Mouse (Mus musculus): Measurements from ENCODE around the gene Usp30.
A peak's percentile ranks its signal among the peaks of the same experiment; 100 is the strongest.

Usp30 gene

DNA sequence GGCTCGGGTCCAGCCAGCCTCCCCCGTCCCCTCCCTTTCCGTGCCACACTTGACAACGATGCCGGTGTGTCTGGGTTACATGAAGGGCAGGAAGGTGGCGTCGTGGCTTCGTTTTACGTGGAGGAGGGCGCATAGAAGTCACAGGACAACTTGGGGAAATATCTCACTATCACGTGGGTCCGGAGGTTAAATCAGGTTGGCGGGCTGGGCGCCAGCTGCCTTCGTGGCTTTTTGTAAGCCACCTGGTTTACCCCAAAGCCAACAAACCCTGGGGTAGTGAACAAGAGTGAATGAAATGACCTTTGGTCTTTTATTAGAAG, 66.2 kb downstream of the Usp30 start:
- Histone ChIP-seq H3K27me3 (ENCODE audit: insufficient read depth, low read length) (no peaks in the 10 kb centered on the region), H3K36me3 (ENCODE audit: insufficient read depth, low read length) (peaks cover 46% of the 10 kb centered on the region), H3K9me3 (ENCODE audit: low read length) (no peaks in the 10 kb centered on the region), H3K4me1 (replicated peaks; ENCODE audit: low read depth, low read length) (peaks cover 78% of the 10 kb centered on the region), H3K4me3 (replicated peaks; ENCODE audit: low read length) (peak overlapping the region; percentile 100)
- TF ChIP-seq CTCF (conservative IDR thresholded peaks at IDR 0.05; ENCODE audit: low read length) = no peak
- TF ChIP-seq POU5F1 (IDR thresholded peaks at IDR 0.05; ENCODE audit: borderline replicate concordance, low read length) = no peak
- TF ChIP-seq NANOG (IDR thresholded peaks at IDR 0.05; ENCODE audit: borderline replicate concordance, low read length) = no peak

DNA sequence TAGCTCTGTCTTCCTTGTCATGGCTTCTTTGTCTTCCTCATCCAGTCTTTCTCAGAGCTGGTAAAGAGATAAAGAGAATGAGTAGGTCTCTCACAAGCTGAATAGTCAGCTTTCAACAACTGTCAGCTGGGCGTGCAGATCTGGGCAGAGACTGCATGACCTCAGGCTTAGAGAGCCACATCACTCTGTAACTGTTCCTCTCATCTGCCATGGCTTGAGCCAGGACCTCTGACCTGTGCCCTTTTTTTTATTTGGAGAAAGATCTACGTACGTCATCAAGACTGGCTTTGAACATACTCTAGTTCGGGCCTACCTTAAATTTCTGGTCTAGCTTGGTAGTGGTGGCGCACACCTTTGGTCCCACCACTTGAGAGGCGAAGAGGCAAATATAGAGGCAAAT, 67.6 kb downstream of the Usp30 start:
- Histone ChIP-seq H3K4me3 (replicated peaks; ENCODE audit: low read length) (peak overlapping the region; percentile 100; the same call in 1 of the 2 replicates), H3K4me1 (replicated peaks; ENCODE audit: low read depth, low read length) (peaks cover 84% of the 10 kb centered on the region), H3K27me3 (ENCODE audit: insufficient read depth, low read length) (no peaks in the 10 kb centered on the region), H3K9me3 (ENCODE audit: low read length) (no peaks in the 10 kb centered on the region), H3K36me3 (ENCODE audit: insufficient read depth, low read length) (peaks cover 59% of the 10 kb centered on the region)
- TF ChIP-seq NANOG (IDR thresholded peaks at IDR 0.05; ENCODE audit: borderline replicate concordance, low read length) (no peak), CTCF (conservative IDR thresholded peaks at IDR 0.05; ENCODE audit: low read length) (no peak), POU5F1 (IDR thresholded peaks at IDR 0.05; ENCODE audit: borderline replicate concordance, low read length) (no peak)

DNA sequence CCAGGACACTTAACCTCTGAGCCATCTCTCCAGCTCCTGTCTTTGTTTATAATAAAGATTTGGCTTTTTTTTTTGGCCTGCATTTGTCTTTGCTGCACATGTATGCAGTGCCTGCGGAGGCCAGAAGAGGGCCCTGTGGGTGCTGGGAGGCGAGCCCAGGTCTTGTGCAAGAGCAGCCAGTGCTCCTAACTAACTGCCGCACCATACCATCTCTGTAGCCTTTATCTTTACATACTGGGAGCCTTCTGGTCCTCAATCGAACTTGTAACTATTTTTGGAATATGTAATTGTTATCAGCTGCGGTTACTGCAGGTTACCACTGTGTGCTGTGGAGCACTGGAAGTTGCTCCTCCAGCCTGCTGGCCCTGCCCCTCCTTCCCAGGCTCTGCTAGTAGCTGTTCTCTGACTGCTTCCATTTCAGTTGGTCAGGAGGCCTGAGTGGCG, 68.9 kb downstream of the Usp30 start:
- H3K4me1 ChIP-seq (replicated peaks; ENCODE audit: low read depth, low read length) = peaks cover 85% of the 10 kb centered on the region
- no peaks in the 10 kb centered on the region for H3K27me3 ChIP-seq (ENCODE audit: insufficient read depth, low read length)
- no peak overlapping the region for H3K4me3 ChIP-seq (replicated peaks; ENCODE audit: low read length)
- peaks cover 71% of the 10 kb centered on the region for H3K36me3 ChIP-seq (ENCODE audit: insufficient read depth, low read length)
- TF ChIP-seq CTCF (conservative IDR thresholded peaks at IDR 0.05; ENCODE audit: low read length) (peak; percentile 60), NANOG (IDR thresholded peaks at IDR 0.05; ENCODE audit: borderline replicate concordance, low read length) (no peak), POU5F1 (IDR thresholded peaks at IDR 0.05; ENCODE audit: borderline replicate concordance, low read length) (no peak)
- no peaks in the 10 kb centered on the region for H3K9me3 ChIP-seq (ENCODE audit: low read length)

DNA sequence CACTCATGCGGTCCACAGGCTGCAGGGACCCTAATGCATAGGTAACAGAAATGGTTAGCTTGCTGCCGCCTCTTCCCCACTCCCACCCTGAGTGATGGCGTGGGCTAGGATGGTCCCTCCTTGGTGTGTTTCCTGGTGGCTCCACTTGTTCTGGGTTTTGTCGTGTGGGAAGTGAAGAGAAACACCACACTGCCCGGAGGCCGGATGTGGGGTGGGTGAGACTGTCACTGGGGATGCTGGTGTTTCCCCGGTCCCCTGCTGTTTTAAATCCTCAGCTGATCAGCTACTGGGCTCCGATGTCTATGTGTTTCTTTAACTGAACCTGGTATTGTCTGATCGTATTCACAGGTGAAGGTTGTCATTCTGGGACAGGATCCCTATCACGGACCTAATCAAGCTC, 70.3 kb downstream of the Usp30 start:
- Histone ChIP-seq H3K4me1 (replicated peaks; ENCODE audit: low read depth, low read length) (peaks cover 88% of the 10 kb centered on the region), H3K36me3 (ENCODE audit: insufficient read depth, low read length) (peaks cover 85% of the 10 kb centered on the region), H3K9me3 (ENCODE audit: low read length) (no peaks in the 10 kb centered on the region), H3K4me3 (replicated peaks; ENCODE audit: low read length) (no peak overlapping the region), H3K27me3 (ENCODE audit: insufficient read depth, low read length) (no peaks in the 10 kb centered on the region)
- TF ChIP-seq NANOG (IDR thresholded peaks at IDR 0.05; ENCODE audit: borderline replicate concordance, low read length) = no peak
- TF ChIP-seq CTCF (conservative IDR thresholded peaks at IDR 0.05; ENCODE audit: low read length) = no peak
- TF ChIP-seq POU5F1 (IDR thresholded peaks at IDR 0.05; ENCODE audit: borderline replicate concordance, low read length) = no peak

DNA sequence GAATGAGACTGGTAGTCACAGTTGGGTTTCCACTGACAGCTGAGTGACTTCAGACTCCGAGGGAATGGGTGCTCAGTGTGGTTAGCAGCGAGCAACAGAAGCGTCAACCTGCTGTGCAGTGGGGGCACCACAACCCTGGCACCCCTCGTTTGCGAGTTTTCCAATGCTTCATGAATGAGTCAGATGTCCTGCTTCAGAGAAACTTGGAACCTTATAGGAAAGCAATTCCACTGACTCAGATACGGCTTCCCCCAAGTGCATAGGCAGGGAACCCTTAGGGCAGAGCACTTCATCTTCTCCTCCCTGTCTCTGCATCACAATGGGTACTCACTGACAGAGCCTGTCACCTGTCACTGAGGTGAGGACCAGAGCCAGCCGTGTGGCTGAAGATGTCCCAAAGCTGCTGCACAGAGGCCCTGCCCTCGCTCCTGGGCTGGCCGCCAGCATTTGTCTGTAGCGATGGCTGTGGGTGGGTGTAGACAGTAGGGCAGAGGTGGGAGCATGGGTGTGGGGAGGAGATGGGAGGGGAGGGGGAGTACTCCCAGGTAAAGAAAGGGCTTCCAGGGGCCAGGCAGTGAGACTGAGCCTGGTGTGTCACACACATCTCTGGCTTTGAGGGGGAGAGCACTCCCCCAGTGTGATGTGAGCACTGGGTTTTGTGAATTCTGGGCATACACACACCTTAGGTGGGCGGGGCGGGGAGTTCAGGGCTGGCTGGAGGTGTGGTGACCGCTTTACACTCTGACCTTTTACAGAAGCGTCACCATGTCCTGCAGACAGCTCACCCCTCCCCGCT, 72.4 kb downstream of the Usp30 start:
- TF ChIP-seq POU5F1 (IDR thresholded peaks at IDR 0.05; ENCODE audit: borderline replicate concordance, low read length) (peak; percentile 54; the same call in 1 of the 2 replicates), CTCF (conservative IDR thresholded peaks at IDR 0.05; ENCODE audit: low read length) (no peak)
- no peaks in the 10 kb centered on the region for H3K9me3 ChIP-seq (ENCODE audit: low read length)
- H3K36me3 ChIP-seq (ENCODE audit: insufficient read depth, low read length) = peaks cover 83% of the 10 kb centered on the region
- H3K27me3 ChIP-seq (ENCODE audit: insufficient read depth, low read length) = no peaks in the 10 kb centered on the region
- peaks cover 96% of the 10 kb centered on the region for H3K4me1 ChIP-seq (replicated peaks; ENCODE audit: low read depth, low read length)
- peak overlapping the region; percentile 43; the same call in 1 of the 2 replicates for H3K4me3 ChIP-seq (replicated peaks; ENCODE audit: low read length)

DNA sequence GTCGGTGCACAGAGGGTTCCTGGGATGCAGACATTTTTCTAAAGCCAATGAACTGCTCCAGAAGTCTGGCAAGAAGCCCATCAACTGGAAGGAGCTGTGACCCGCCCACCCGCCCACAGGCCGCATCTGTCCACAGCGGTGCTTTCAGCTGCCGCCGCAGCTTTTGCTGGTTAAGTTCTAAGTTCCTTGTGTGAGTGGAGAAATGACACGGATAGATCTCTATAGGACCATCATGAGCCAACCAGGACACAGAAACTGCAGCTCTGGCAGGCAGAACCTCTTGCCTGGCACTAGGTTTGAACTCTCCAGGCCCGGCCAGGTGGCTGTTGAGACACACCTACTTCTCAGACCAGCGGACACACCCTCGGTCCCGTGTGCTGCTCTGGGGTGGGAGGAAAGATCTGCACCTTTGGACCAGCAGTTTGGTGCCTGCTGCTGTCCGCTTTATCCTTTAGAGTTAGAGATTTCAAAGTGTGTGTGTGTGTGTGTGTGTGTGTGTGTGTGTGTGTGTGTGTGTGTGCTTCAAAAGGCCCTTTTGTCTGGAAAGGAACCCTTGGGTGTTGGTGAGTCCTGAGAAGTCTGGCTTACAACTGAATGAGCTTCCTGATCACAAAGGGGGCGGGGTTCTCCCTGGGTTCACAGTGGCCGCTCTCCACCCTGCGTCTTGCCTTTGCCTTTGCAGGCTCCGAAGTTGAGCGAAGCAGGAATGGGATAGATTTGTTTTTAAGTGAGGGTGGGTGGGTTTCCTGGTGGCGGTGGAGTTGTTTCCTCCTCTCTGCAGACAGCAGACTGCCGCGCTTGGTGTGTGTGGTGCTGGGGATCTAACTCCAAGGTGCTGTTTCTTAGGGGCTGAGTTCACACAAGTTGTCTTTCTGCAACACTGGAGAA, 73.3 kb downstream of the Usp30 start:
- Histone ChIP-seq H3K36me3 (ENCODE audit: insufficient read depth, low read length) (peaks cover 74% of the 10 kb centered on the region), H3K9me3 (ENCODE audit: low read length) (no peaks in the 10 kb centered on the region), H3K4me3 (replicated peaks; ENCODE audit: low read length) (no peak overlapping the region; the same call in 1 of the 2 replicates), H3K4me1 (replicated peaks; ENCODE audit: low read depth, low read length) (peaks cover 96% of the 10 kb centered on the region), H3K27me3 (ENCODE audit: insufficient read depth, low read length) (no peaks in the 10 kb centered on the region)
- TF ChIP-seq CTCF (conservative IDR thresholded peaks at IDR 0.05; ENCODE audit: low read length) = no peak
- TF ChIP-seq NANOG (IDR thresholded peaks at IDR 0.05; ENCODE audit: borderline replicate concordance, low read length) = no peak
- TF ChIP-seq POU5F1 (IDR thresholded peaks at IDR 0.05; ENCODE audit: borderline replicate concordance, low read length) = no peak

DNA sequence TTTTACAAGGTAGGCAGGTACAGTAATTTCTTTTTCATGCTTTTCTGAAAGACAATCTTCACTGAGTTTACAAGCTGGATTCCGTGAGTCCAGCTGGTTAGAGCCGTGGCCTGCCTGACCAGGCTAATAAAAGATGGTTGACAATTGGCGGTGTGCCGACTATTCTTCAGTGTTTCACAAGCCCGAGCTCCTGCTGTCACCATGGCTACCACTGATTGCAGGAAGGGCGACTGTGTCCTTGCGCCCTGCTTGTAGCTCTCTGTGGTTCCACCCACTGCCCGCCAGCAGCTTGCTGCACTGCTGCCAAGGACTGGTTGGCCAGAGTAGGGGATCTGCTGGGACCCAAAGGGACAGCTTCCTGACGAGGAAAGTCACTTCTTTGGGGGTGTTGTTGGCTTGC, 73.9 kb downstream of the Usp30 start:
- Histone ChIP-seq H3K4me3 (replicated peaks; ENCODE audit: low read length) (no peak overlapping the region), H3K4me1 (replicated peaks; ENCODE audit: low read depth, low read length) (peaks cover 96% of the 10 kb centered on the region), H3K27me3 (ENCODE audit: insufficient read depth, low read length) (no peaks in the 10 kb centered on the region), H3K36me3 (ENCODE audit: insufficient read depth, low read length) (peaks cover 68% of the 10 kb centered on the region), H3K9me3 (ENCODE audit: low read length) (no peaks in the 10 kb centered on the region)
- TF ChIP-seq POU5F1 (IDR thresholded peaks at IDR 0.05; ENCODE audit: borderline replicate concordance, low read length) (no peak), CTCF (conservative IDR thresholded peaks at IDR 0.05; ENCODE audit: low read length) (no peak), NANOG (IDR thresholded peaks at IDR 0.05; ENCODE audit: borderline replicate concordance, low read length) (no peak)
